Mouse (Mus musculus): Measurements from ENCODE around the gene Dbndd1. TPM values are rescaled to one million over a fixed set of nuclear protein-coding genes. Genes with fewer than 3 reads are reported as not detected.
"Not testable (repeated sequence)": the region's sequence is repeated elsewhere in the genome, so short reads cannot be mapped to it uniquely, and the experiment has no call there.

The Dbndd1 gene
- 4.9 and 7.1 TPM in 2 replicates for polyA plus RNA-seq (2014; fragmentation: Nextera tagmentation; extraction: Ambion mirVana)

- peak; percentile 45 for ATAC-seq (replicated peaks; ENCODE audit: low FRiP score, low TSS enrichment, low read depth)
- H3K4me1 ChIP-seq (replicated peaks; ENCODE audit: control insufficient read depth, insufficient read depth, low read length): peaks cover 13% of the 10 kb centered on the region
These were observed at the start of gene Dbndd1 for GRCm38 (mm10) chr8:123514781-123515539. Gene Dbndd1 (minus strand): TSS chr8:123515463.

GRCm38 (mm10) chr8:123564221-123564620 is 49.0 kb upstream of the Dbndd1 start:
- not testable (repeated sequence) for H3K9ac ChIP-seq (ENCODE audit: low read length); H3K4me1 ChIP-seq (replicated peaks; ENCODE audit: control insufficient read depth, insufficient read depth, low read length); H3K9me3 ChIP-seq (ENCODE audit: control insufficient read depth, low read length); H3K4me2 ChIP-seq (ENCODE audit: low read length); H3K27me3 ChIP-seq (replicated peaks; ENCODE audit: control insufficient read depth, insufficient read depth, low read length); H3K27ac ChIP-seq (ENCODE audit: low read depth); H3K4me3 ChIP-seq (ENCODE audit: low read depth, low read length); ATAC-seq (replicated peaks; ENCODE audit: low FRiP score, low TSS enrichment, low read depth); DNase-seq (ENCODE audit: low spot score); H3K36me3 ChIP-seq (ENCODE audit: control insufficient read depth, insufficient read depth, low read length)
- WGBS: no CpG with 5 or more reads among the region's 45 CpGs

More at GRCm38 (mm10) chr8:123514781-123515539, at the start of gene Dbndd1:
- peak within 1 kb of the TSS; percentile 47 for H3K4me3 ChIP-seq (ENCODE audit: low read depth, low read length)
- H3K9me3 ChIP-seq (ENCODE audit: control insufficient read depth, low read length): no peaks in the 10 kb centered on the region
- H3K4me2 ChIP-seq (ENCODE audit: low read length): peak within 1 kb of the TSS; percentile 86
- peak within 1 kb of the TSS; percentile 42 for H3K9ac ChIP-seq (ENCODE audit: low read length)
- 0 out of 2 replicates have a peak, but pooled peaks cover 2% of the 10 kb centered on the region for H3K36me3 ChIP-seq (ENCODE audit: control insufficient read depth, insufficient read depth, low read length)
- H3K27ac ChIP-seq (ENCODE audit: low read depth): 0 out of 2 replicates have a peak within 1 kb of the TSS, but pooled peaks have one; percentile 30
- peaks cover 28% of the 10 kb centered on the region for H3K27me3 ChIP-seq (replicated peaks; ENCODE audit: control insufficient read depth, insufficient read depth, low read length)
- DNase-seq (ENCODE audit: low spot score): peak; percentile 83
- 1% methylated on average over 54 of the region's 63 CpGs for WGBS

GRCm38 (mm10) chr8:123537641-123538040 is 22.4 kb upstream of the Dbndd1 start:
- not testable (repeated sequence) for ATAC-seq (replicated peaks; ENCODE audit: low FRiP score, low TSS enrichment, low read depth); H3K4me2 ChIP-seq (ENCODE audit: low read length); DNase-seq (ENCODE audit: low spot score); H3K4me3 ChIP-seq (ENCODE audit: low read depth, low read length); H3K9ac ChIP-seq (ENCODE audit: low read length); H3K4me1 ChIP-seq (replicated peaks; ENCODE audit: control insufficient read depth, insufficient read depth, low read length); H3K27me3 ChIP-seq (replicated peaks; ENCODE audit: control insufficient read depth, insufficient read depth, low read length); H3K9me3 ChIP-seq (ENCODE audit: control insufficient read depth, low read length); H3K27ac ChIP-seq (ENCODE audit: low read depth)
- H3K36me3 ChIP-seq (ENCODE audit: control insufficient read depth, insufficient read depth, low read length): peaks cover 32% of the 10 kb centered on the region
- WGBS: 70% methylated on average over 6 of the region's 14 CpGs

GRCm38 (mm10) chr8:123536990-123537380 is 21.7 kb upstream of the Dbndd1 start:
- H3K36me3 ChIP-seq (ENCODE audit: control insufficient read depth, insufficient read depth, low read length): peaks cover 38% of the 10 kb centered on the region
- H3K4me1 ChIP-seq (replicated peaks; ENCODE audit: control insufficient read depth, insufficient read depth, low read length): no peaks in the 10 kb centered on the region
- no peak overlapping the region for H3K27ac ChIP-seq (ENCODE audit: low read depth)
- no peaks in the 10 kb centered on the region; the same call in 1 of the 2 replicates for H3K27me3 ChIP-seq (replicated peaks; ENCODE audit: control insufficient read depth, insufficient read depth, low read length)
- 23% methylated on average over 10 of the region's 10 CpGs for WGBS
- H3K9me3 ChIP-seq (ENCODE audit: control insufficient read depth, low read length): no peaks in the 10 kb centered on the region
- H3K4me3 ChIP-seq (ENCODE audit: low read depth, low read length): no peak overlapping the region
- H3K9ac ChIP-seq (ENCODE audit: low read length): no peak overlapping the region
- ATAC-seq (replicated peaks; ENCODE audit: low FRiP score, low TSS enrichment, low read depth): no peak
- no peak overlapping the region for H3K4me2 ChIP-seq (ENCODE audit: low read length)
- no peak for DNase-seq (ENCODE audit: low spot score)

GRCm38 (mm10) chr8:123536242-123536989 is 21.2 kb upstream of the Dbndd1 start:
- H3K4me3 ChIP-seq (ENCODE audit: low read depth, low read length): no peak overlapping the region
- no peak overlapping the region for H3K27ac ChIP-seq (ENCODE audit: low read depth)
- no peak overlapping the region for H3K4me2 ChIP-seq (ENCODE audit: low read length)
- H3K4me1 ChIP-seq (replicated peaks; ENCODE audit: control insufficient read depth, insufficient read depth, low read length): no peaks in the 10 kb centered on the region
- H3K9ac ChIP-seq (ENCODE audit: low read length): no peak overlapping the region
- ATAC-seq (replicated peaks; ENCODE audit: low FRiP score, low TSS enrichment, low read depth) (0 out of 2 replicates have a peak, but pooled peaks have one; percentile 60), DNase-seq (ENCODE audit: low spot score) (no peak)
- no peaks in the 10 kb centered on the region; the same call in 1 of the 2 replicates for H3K27me3 ChIP-seq (replicated peaks; ENCODE audit: control insufficient read depth, insufficient read depth, low read length)
- peaks cover 43% of the 10 kb centered on the region for H3K36me3 ChIP-seq (ENCODE audit: control insufficient read depth, insufficient read depth, low read length)
- 83% methylated on average over 9 of the region's 9 CpGs for WGBS
- H3K9me3 ChIP-seq (ENCODE audit: control insufficient read depth, low read length): no peaks in the 10 kb centered on the region

GRCm38 (mm10) chr8:123527720-123528489 is 12.6 kb upstream of the Dbndd1 start:
- Histone ChIP-seq H3K27me3 (replicated peaks; ENCODE audit: control insufficient read depth, insufficient read depth, low read length) (no peaks in the 10 kb centered on the region), H3K4me2 (ENCODE audit: low read length) (no peak overlapping the region), H3K4me3 (ENCODE audit: low read depth, low read length) (no peak overlapping the region), H3K9me3 (ENCODE audit: control insufficient read depth, low read length) (no peaks in the 10 kb centered on the region), H3K4me1 (replicated peaks; ENCODE audit: control insufficient read depth, insufficient read depth, low read length) (no peaks in the 10 kb centered on the region), H3K27ac (ENCODE audit: low read depth) (no peak overlapping the region), H3K9ac (ENCODE audit: low read length) (no peak overlapping the region), H3K36me3 (ENCODE audit: control insufficient read depth, insufficient read depth, low read length) (peaks cover 98% of the 10 kb centered on the region)
- 90% methylated on average over 25 of the region's 25 CpGs for WGBS
- DNase-seq (ENCODE audit: low spot score) (no peak), ATAC-seq (replicated peaks; ENCODE audit: low FRiP score, low TSS enrichment, low read depth) (no peak)

- not testable (repeated sequence) for H3K27ac ChIP-seq (ENCODE audit: low read depth); H3K9me3 ChIP-seq (ENCODE audit: control insufficient read depth, low read length); H3K4me1 ChIP-seq (replicated peaks; ENCODE audit: control insufficient read depth, insufficient read depth, low read length); ATAC-seq (replicated peaks; ENCODE audit: low FRiP score, low TSS enrichment, low read depth); H3K9ac ChIP-seq (ENCODE audit: low read length); H3K27me3 ChIP-seq (replicated peaks; ENCODE audit: control insufficient read depth, insufficient read depth, low read length); H3K4me3 ChIP-seq (ENCODE audit: low read depth, low read length); DNase-seq (ENCODE audit: low spot score); H3K4me2 ChIP-seq (ENCODE audit: low read length)
- 89% methylated on average over 1 of the region's 1 CpGs for WGBS
- H3K36me3 ChIP-seq (ENCODE audit: control insufficient read depth, insufficient read depth, low read length): peaks cover 44% of the 10 kb centered on the region
These were observed 4.8 kb upstream of the Dbndd1 start for GRCm38 (mm10) chr8:123520048-123520447.

- H3K9ac ChIP-seq (ENCODE audit: low read length): peak within 1 kb of the TSS; percentile 73
- ATAC-seq (replicated peaks; ENCODE audit: low FRiP score, low TSS enrichment, low read depth) (peak; percentile 88), DNase-seq (ENCODE audit: low spot score) (peak; percentile 93)
- peak within 1 kb of the TSS; percentile 81 for H3K4me3 ChIP-seq (ENCODE audit: low read depth, low read length)
- H3K9me3 ChIP-seq (ENCODE audit: control insufficient read depth, low read length): no peaks in the 10 kb centered on the region
- peaks cover 18% of the 10 kb centered on the region for H3K27me3 ChIP-seq (replicated peaks; ENCODE audit: control insufficient read depth, insufficient read depth, low read length)
- H3K36me3 ChIP-seq (ENCODE audit: control insufficient read depth, insufficient read depth, low read length): peaks cover 31% of the 10 kb centered on the region
- peaks cover 13% of the 10 kb centered on the region for H3K4me1 ChIP-seq (replicated peaks; ENCODE audit: control insufficient read depth, insufficient read depth, low read length)
- peak within 1 kb of the TSS; percentile 94 for H3K4me2 ChIP-seq (ENCODE audit: low read length)
- H3K27ac ChIP-seq (ENCODE audit: low read depth): no peak within 1 kb of the TSS
- 0% methylated on average over 20 of the region's 20 CpGs for WGBS
These were observed 3.4 kb upstream of the Dbndd1 start, which contains the start of gene Gas8 for GRCm38 (mm10) chr8:123518667-123519066. Gene Gas8 (plus strand): TSS chr8:123518834.
